Mouse (Mus musculus) T-cell, adult 2 months (primary cell): ENCODE results near the gene Cacybp.

ENCODE experiments used
- DNase-seq: peaks from one replicate; pipeline ENCODE4 v3.0.0; 2022; ENCODE audit warnings: low spot score

Cacybp gene

GRCm38 (mm10) chr1:160212703-160213669 is at the start of gene Cacybp:
Gene Cacybp (minus strand): TSS chr1:160212875.
- peak; percentile 100 for DNase-seq

GRCm38 (mm10) chr1:160262415-160262814 is 49.7 kb upstream of the Cacybp start:
- no peak for DNase-seq

- DNase-seq, result no peak
Measured at GRCm38 (mm10) chr1:160261849-160262248, 49.2 kb upstream of the Cacybp start.

GRCm38 (mm10) chr1:160260605-160261004 is 47.9 kb upstream of the Cacybp start:
- no peak for DNase-seq

GRCm38 (mm10) chr1:160259884-160260283 is 47.2 kb upstream of the Cacybp start:
- DNase-seq, result no peak

DNA sequence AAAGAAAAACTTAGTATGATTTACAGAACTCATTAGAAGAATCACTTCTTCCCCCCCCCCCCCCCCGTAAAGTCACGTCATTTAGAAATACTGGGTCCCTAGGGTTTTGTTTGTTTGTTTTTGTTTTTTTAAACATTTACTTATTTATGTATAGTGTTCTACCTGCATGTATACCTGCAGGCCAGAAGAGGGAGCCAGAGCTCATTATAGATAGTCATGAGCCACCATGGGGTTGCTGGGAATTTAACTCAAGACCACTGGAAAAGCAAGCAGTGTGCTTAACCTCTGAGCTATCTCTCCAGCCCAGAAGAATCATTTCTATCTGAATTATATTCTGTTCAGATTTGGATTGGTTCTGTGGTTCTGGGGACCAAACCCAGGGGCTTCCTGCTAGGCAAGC is 40.4 kb upstream of the Cacybp start:
- no peak for DNase-seq

- DNase-seq, result no peak
Measured at GRCm38 (mm10) chr1:160251388-160252007, 38.8 kb upstream of the Cacybp start.

DNA sequence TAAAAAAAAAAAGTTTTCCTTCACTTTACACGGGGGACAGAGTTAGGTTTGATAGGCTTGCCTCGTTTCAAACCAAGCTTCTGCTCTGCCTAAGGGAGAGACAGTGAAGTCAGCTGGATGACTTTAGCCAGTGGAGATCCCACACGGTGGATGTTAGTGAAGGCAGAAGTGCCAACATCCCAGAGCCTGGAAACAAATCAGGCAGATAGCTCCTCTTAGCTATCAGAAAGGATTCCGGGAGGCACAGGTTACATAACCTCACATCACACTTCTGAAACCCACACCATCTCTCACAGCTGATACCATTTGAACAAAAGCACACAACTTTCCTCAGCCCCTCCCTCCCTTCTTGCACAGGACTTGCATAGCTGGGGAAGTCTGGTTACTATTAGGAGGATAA is 38.1 kb upstream of the Cacybp start:
- no peak for DNase-seq

DNA sequence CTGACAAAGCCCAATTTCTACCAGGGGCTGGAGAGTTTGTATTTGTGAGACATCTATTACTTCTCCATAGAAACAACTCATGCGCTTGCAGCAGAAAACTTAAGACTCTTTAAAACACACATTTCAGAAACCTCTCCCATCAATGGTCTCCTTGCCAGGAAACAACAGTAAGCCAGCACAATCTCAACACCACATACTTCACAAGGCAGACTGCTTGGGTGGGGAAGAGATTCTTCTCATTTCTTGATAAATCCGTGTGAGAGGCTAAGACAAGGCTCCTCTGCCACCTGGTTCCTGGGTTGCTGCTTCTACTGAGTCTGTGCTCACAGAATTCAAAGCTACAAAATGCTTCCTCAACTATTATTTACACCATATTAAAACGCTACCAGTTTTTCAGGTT is 37.1 kb upstream of the Cacybp start:
- DNase-seq, result no peak

GRCm38 (mm10) chr1:160247473-160247872 is 34.8 kb upstream of the Cacybp start:
- peak; percentile 61 for DNase-seq

DNA sequence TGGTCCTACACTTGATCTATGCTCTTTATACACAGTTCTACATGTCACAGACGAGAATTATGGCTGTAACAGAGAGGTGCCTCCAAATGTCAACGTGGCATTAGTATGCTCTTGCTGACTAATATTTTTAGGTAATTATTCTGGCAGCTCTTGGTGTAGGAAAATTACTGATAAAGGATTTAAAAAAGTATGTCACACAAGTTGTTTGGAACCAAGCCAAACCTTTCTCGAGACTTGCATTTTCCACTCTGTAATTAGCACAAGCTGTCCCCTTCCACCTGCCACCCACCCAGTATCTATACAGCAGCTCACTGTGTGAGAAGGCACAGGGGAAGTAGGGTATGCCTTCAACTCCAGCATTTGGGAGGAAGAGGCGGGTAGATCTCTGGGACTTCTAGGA is 34.2 kb upstream of the Cacybp start:
- no peak for DNase-seq

- DNase-seq, result peak; percentile 53
Measured at GRCm38 (mm10) chr1:160245954-160246353, 33.3 kb upstream of the Cacybp start.

DNA sequence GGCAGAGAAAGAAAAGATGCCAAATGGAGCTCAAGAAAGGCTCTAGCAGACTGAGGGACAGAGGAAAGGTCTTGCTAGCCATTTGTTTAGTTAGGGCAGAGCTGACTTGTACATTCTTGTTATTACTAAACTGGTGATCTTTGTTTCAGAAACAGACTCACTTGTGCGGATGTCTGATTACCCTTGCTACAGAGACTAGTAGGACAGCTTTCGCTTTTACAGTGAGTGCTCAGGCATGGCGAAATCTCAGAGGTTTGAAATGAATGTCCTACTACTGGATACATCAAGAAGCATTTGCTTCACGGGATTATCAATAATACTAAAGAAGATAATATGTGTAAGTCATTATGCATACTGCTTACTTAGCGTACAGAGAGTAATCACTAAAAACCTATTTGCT is 32.0 kb upstream of the Cacybp start:
- DNase-seq, result no peak

DNA sequence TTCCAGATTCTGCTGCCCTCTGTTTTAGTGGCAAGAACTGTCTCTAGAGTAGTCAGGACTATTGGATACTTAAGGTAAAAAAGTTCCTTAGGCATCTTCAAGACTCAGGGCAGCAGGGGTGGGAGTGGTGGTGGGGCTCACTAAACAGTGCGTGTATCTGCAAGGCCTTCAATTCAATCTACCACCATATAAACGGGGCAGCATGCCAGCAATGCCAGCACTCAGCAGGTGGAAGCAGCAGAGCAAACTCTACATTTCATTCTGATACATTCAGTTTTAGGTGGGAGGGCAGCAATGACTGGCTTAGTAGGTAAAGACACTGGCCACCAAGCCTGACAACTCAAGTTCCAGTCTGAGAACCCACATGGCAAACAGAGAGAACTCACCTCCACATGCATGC is 27.4 kb upstream of the Cacybp start:
- DNase-seq, result no peak

DNA sequence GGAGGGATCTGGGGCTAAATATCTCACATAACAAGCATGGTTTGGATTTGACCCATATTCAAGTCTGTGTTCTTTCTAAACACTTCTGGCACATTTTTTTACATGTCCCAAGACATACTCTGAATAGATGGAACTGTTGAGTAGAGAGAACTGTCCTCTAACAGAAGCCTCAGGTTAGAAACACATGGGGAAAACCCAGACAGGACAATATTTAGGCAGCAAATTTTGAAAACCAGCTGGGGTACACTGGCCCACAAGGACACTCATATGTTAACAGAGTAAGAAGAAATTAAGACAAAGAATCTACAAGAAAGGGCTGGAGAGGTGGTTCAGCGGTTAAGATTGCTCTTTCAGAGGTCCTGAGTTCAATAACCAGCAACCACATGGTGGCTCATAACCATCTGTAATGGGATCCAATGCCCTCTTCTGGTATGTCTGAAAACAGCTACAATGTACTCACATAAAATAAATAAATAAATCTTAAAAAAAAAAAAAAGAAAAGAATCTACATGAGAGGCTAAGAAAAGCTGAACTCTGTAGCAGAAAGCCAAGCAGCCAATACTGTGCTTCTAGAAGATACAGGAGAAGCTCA is 26.3 kb upstream of the Cacybp start:
- no peak for DNase-seq

DNA sequence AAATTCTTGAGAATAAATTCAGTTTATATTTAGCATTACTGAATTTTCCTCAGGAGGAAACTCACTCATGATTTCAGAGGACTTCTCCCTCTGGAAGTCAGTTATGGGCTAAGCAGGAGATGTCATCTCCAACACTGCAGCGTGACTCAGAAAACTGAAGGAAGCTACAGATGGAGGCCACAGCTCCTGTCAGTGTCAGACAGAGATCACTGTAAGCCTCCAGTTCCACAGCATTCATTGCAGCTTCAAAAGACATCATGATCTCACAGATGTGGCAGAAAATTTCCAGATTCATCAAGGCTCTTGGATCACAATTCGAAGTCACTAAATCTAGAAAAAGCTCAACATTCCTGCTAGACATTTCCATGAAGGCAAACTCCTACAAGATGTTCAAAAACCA is 25.3 kb upstream of the Cacybp start:
- DNase-seq, result no peak

DNA sequence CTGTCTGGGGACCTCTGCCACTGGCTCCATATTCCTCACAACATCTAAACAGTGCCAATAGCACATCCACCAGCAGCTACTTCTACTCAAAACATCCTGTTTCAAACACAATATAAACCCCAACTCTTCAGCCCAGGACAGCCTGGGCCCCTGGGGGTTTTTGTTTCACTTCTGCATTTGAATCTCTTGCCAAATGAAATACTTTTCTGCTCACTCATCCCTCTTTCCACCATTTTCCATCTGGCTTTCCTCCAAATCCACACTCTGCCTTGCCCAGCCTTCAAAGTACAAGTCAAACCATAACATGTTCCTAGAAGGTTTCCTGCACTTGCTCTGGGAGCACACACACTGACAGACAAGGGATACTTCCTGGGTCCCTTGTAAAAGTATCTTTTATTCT is 21.2 kb upstream of the Cacybp start:
- no peak for DNase-seq

- no peak for DNase-seq
Measured at GRCm38 (mm10) chr1:160232113-160232512, 19.4 kb upstream of the Cacybp start.

DNA sequence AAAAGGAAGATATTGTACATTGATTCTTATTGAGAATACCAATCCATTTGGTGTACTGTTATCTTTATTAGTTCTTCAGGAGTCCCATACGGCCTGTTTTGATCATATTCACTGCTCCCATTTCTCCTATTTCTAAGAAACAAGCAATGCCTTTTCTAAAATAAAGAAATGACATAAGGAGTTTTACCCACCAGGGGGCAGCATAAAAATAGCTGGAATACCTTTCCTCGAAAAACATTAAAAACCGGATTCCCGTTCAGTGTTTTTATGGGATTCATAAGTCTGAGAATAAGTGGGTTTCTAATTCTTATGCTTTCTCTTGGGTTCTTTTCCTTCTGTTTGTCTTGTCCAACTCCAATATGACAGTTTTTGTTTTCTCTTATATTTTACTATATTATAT is 18.3 kb upstream of the Cacybp start:
- DNase-seq, result no peak

- no peak for DNase-seq
Measured at GRCm38 (mm10) chr1:160227850-160228249, 15.2 kb upstream of the Cacybp start.

DNA sequence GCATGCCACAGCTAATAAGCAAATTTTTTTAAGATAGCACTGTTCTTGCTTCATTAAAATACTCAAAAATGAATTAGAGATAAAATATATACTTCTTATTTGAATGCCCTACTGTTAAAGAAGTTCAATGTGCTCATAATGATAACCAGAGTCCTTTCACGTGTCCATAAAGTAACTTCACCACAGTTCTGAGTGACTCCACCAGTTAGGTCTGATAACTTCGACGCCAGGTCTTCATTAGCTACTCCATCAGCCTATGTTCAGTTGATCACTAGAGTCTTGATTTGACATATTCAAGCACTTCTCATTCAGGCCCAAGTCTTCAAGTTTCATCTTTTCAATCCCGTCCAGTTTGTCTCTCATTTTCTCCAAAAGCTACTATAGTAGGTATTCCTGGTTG is 14.5 kb upstream of the Cacybp start:
- no peak for DNase-seq

GRCm38 (mm10) chr1:160224093-160224492 is 11.4 kb upstream of the Cacybp start:
- DNase-seq, result no peak

DNA sequence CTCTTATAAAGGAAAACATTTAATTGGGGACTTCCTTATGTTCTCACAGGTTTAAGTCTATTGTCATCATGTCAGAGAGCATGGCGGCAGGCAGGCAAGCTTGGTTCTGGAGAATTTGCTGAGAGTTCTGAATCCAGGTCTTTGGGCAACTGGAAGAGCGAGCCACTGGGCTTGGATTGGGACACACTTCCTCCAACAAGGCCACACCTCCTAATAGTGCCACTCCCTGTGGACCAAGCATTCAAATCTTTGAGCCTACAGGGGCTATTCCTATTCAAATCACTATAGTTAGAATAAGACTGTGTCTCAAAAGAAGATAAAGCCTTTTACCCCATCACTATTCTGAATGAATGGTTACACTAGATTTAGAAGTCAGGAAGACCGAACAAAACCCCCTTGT is 5.2 kb upstream of the Cacybp start:
- no peak for DNase-seq
